Mouse (Mus musculus) heart, postnatal 0 days (tissue): ENCODE measurements around the gene Ppargc1a. TPM values are rescaled to one million over a fixed set of nuclear protein-coding genes. Genes with fewer than 3 reads are reported as not detected.
A peak's percentile ranks its signal among the peaks of the same experiment; 100 is the strongest.

Experiments
- ATAC-seq: fragments of 200-750 bp; cut with Nextera tagmentation; 2 replicates; pipeline ENCODE4 v1.8.0; 2017; ENCODE audit warnings: low read depth, moderate number of reproducible peaks, moderate library complexity; ENCODE audit not compliant: insufficient read depth
- DNase-seq: peaks from one replicate; pipeline ENCODE4 v3.0.0-alpha.2; 2016; ENCODE audit warnings: low spot score
- H3K27ac ChIP-seq: fragments of 300-500 bp; sonication (generic); 2 replicates; pipeline ENCODE4 v1.5.1; 2014; ENCODE audit warnings: low read depth, mild to moderate bottlenecking
- H3K27me3 ChIP-seq: fragments of 300-500 bp; sonication (generic); 2 replicates; pipeline ENCODE4 v1.6.1; 2014; ENCODE audit warnings: low read length, mixed read lengths; ENCODE audit not compliant: control insufficient read depth, insufficient read depth
- H3K36me3 ChIP-seq: fragments of 300-500 bp; sonication (generic); replicated peaks from 2 replicates; pipeline ENCODE4 v1.6.1; 2014; ENCODE audit warnings: low read length, mixed read lengths; ENCODE audit not compliant: control insufficient read depth, insufficient read depth
- H3K4me1 ChIP-seq: fragments of 300-500 bp; sonication (generic); 2 replicates; pipeline ENCODE4 v1.6.1; 2014; ENCODE audit warnings: antibody characterized with exemption; ENCODE audit not compliant: control insufficient read depth, insufficient read depth
- H3K4me2 ChIP-seq: fragments of 300-500 bp; sonication (generic); 2 replicates; pipeline ENCODE4 v1.6.1; 2014; ENCODE audit warnings: low read depth, mild to moderate bottlenecking, low read length, moderate library complexity
- H3K4me3 ChIP-seq: fragments of 300-500 bp; sonication (generic); 2 replicates; pipeline ENCODE4 v1.5.1; 2014; ENCODE audit warnings: low read depth, low read length
- H3K9ac ChIP-seq: fragments of 300-500 bp; sonication (generic); replicated peaks from 2 replicates; pipeline ENCODE4 v1.6.1; 2014; ENCODE audit warnings: low read depth, low read length, mixed read lengths
- H3K9me3 ChIP-seq: fragments of 300-500 bp; sonication (generic); replicated peaks from 2 replicates; pipeline ENCODE4 v1.6.1; 2016; ENCODE audit warnings: low read length; ENCODE audit not compliant: control insufficient read depth
- CTCF ChIP-seq: IDR thresholded peaks from 2 replicates; pipeline ENCODE4 v1.5.1; 2016; ENCODE audit warnings: antibody characterized with exemption, control low read depth, low read depth
- EP300 ChIP-seq: IDR thresholded peaks from 2 replicates; pipeline ENCODE4 v1.6.1; 2016; ENCODE audit warnings: antibody characterized with exemption, low read depth
- WGBS: fragments of 180-500 bp; shearing (Covaris S2); extraction: QIAGEN DNeasy Blood & Tissue Kit; methylation state at CpG from one replicate; pipeline ENCODE4 v1.1.7; 2014; 5-methylcytosine and 5-hydroxymethylcytosine counted together
- polyA plus RNA-seq: library from polyadenylated mRNA; unstranded; fragments of >200 nt; fragmentation: Nextera tagmentation; extraction: Ambion mirVana; gene quantifications from 2 replicates; pipeline ENCODE4 v1.2.1, GENCODE M21; 2015
- total RNA-seq: library from RNA; depleted of rRNA; stranded (reverse); fragments of >200 nt; gene quantifications from 2 replicates; pipeline ENCODE4 v1.2.3, GENCODE M21; 2014; ENCODE audit warnings: low replicate concordance

Gene Ppargc1a
- total and polyA plus RNA-seq, 2 experiments from 2014 or later: 50.8 to 61.4 TPM

DNA sequence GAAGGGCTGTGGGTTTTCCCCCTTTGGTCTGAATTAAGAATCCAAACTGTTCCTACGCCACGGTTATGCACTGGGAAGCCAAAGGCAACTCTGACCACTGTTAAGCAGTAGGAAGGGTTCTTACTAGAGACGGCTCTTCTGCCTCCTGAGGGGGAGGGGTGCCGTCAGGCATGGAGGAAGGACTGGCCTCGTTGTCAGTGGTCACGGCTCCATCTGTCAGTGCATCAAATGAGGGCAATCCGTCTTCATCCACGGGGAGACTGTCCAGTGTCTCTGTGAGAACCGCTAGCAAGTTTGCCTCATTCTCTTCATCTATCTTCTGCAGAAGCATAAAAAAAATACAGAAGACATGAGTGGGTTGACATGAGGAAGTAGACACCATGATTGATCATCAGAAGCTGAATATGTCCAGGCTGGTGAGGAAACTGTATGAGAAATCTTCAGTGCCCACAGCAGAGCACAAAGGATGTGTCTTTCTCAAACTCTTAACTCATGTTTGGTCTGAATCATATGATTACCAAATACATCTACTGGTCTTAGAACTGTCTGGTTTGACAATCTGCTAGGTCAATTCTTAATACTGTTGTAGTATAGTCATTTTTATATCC is 69.5 kb downstream of the Ppargc1a start:
- DNase-seq (no peak), ATAC-seq (no peak)
- TF ChIP-seq CTCF: no peak
- TF ChIP-seq EP300: no peak
- Histone ChIP-seq H3K4me3 (no peak overlapping the region), H3K36me3 (peaks cover 23% of the 10 kb centered on the region), H3K9me3 (no peaks in the 10 kb centered on the region), H3K27ac (no peak overlapping the region), H3K9ac (no peak overlapping the region), H3K4me1 (no peaks in the 10 kb centered on the region), H3K27me3 (no peaks in the 10 kb centered on the region), H3K4me2 (no peak overlapping the region)
- 50% methylated on average over 9 of the region's 9 CpGs for WGBS

DNA sequence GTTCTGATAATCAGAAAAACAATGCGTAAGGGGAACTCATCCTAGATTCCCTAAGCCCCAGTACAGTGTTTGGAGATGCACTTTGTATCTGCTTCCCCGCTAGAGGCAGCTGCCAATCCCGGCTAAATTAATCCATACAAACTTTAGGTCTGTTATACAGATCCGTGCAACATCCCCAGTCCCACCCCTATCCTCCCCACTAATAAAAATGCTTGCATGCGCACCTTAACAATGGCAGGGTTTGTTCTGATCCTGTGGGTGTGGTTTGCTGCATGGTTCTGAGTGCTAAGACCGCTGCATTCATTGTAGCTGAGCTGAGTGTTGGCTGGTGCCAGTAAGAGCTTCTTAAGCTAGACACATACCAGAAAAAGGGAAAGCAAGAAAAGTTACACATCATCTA is 72.1 kb downstream of the Ppargc1a start:
- Histone ChIP-seq H3K27me3 (no peaks in the 10 kb centered on the region), H3K4me2 (no peak overlapping the region), H3K4me1 (0 out of 2 replicates have a peak, but pooled peaks cover 7% of the 10 kb centered on the region), H3K27ac (no peak overlapping the region), H3K9ac (no peak overlapping the region), H3K4me3 (no peak overlapping the region), H3K9me3 (no peaks in the 10 kb centered on the region), H3K36me3 (peaks cover 30% of the 10 kb centered on the region)
- WGBS: 82% methylated on average over 6 of the region's 6 CpGs
- ATAC-seq (no peak), DNase-seq (no peak)
- TF ChIP-seq EP300 (no peak), CTCF (no peak)

DNA sequence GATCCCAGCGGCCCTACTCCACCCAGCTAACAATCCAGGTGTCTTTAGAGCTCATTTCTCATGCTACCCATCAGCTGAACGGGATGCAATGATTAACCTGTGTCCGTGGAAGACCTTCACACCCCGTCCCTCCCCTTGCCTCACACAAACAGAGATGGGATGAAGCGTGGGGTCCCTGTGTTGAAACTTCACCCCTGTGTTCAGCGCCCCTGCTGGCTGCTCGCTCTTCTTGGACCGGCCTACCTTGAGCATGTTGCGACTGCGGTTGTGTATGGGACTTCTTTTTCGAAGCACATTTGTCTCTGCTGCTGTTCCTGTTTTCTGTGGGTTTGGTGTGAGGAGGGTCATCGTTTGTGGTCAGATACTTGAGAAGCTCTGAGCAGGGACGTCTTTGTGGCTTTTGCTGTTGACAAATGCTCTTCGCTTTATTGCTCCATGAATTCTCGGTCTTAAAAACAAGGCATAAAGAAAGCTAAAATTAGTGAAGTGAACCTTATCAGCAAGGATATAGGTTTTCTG is 73.1 kb downstream of the Ppargc1a start:
- H3K9me3 ChIP-seq: no peaks in the 10 kb centered on the region
- ATAC-seq: no peak
- no peak for TF ChIP-seq EP300
- TF ChIP-seq CTCF: no peak
- 0 out of 2 replicates have a peak, but pooled peaks cover 7% of the 10 kb centered on the region for H3K4me1 ChIP-seq
- no peak overlapping the region for H3K27ac ChIP-seq
- 79% methylated on average over 15 of the region's 15 CpGs for WGBS
- H3K36me3 ChIP-seq: peaks cover 35% of the 10 kb centered on the region
- no peak for DNase-seq
- H3K4me3 ChIP-seq: no peak overlapping the region
- H3K27me3 ChIP-seq: no peaks in the 10 kb centered on the region
- H3K4me2 ChIP-seq: no peak overlapping the region
- no peak overlapping the region for H3K9ac ChIP-seq

DNA sequence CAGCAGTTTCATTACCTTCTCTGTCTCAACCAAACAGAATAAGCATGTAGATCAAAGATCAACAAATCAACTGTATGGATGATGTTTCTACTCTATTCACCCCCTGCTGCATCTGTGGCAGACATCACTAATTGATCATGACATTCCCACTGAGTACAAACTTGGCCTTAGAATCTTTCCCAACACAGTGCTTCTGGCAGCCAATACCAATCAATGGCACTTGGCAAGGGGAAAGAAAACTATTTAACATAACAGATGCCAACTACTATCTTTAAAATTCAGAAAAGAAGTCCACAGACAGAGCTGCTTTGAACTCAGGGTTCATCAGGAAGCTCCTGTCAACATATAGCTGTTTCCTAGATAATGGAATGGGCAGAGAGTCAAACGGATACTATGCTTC is 83.8 kb downstream of the Ppargc1a start:
- no peak overlapping the region for H3K9ac ChIP-seq
- H3K4me1 ChIP-seq: peaks cover 8% of the 10 kb centered on the region; the same call in 1 of the 2 replicates
- TF ChIP-seq EP300: no peak
- TF ChIP-seq CTCF: no peak
- WGBS: 27% methylated on average over 1 of the region's 1 CpGs
- no peak overlapping the region for H3K4me3 ChIP-seq
- ATAC-seq (no peak), DNase-seq (no peak)
- no peak overlapping the region for H3K4me2 ChIP-seq
- no peaks in the 10 kb centered on the region for H3K27me3 ChIP-seq
- no peak overlapping the region for H3K27ac ChIP-seq
- no peaks in the 10 kb centered on the region for H3K9me3 ChIP-seq
- H3K36me3 ChIP-seq: peaks cover 15% of the 10 kb centered on the region

DNA sequence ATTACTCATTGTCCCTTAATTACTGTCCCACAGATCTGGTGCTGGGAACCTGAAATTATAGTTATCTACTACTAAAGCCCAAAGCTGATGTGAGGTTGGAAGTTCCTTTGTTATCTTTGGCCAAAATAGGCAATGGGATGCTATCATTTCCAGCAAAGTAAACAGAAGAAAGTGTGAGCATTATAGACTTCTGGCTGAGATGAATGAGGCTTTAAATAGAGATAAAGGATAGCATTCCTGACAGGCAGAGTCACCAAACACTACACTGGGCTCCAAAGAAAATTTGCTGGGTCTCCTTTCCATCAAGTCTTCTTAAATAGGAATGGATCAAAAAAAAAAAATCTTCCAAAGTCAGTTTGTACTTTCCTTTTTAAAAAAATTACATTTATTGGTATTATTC is 87.7 kb downstream of the Ppargc1a start:
- ATAC-seq (no peak), DNase-seq (peak; percentile 9)
- peak overlapping the region; percentile 78 for H3K27ac ChIP-seq
- H3K9ac ChIP-seq: no peak overlapping the region
- H3K4me3 ChIP-seq: no peak overlapping the region
- TF ChIP-seq EP300 (no peak), CTCF (no peak)
- 0 out of 2 replicates have a peak, but pooled peaks cover 4% of the 10 kb centered on the region for H3K36me3 ChIP-seq
- no peaks in the 10 kb centered on the region for H3K9me3 ChIP-seq
- no peak overlapping the region for H3K4me2 ChIP-seq
- H3K27me3 ChIP-seq: no peaks in the 10 kb centered on the region
- H3K4me1 ChIP-seq: peaks cover 23% of the 10 kb centered on the region

DNA sequence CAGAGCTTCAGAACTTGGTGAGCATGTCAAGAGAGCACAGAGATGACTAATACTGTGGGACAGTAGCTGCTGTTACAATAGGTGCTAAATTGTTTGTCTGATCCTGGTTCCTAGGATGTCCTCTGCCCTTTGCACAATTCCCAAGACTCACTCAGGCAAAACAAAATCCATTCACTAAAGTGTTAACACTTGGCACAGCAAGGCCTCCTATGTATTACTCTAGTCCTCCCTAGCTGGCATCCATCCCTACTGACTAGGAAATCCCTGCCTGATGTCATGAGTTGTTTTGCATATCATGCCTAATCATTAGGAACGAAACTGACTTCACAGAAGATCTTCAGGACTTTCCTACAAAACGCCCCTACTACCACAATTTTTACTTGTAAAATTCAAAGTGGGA is 88.1 kb downstream of the Ppargc1a start:
- Histone ChIP-seq H3K9me3 (no peaks in the 10 kb centered on the region), H3K4me1 (peaks cover 23% of the 10 kb centered on the region), H3K36me3 (0 out of 2 replicates have a peak, but pooled peaks cover 4% of the 10 kb centered on the region), H3K4me3 (no peak overlapping the region), H3K9ac (no peak overlapping the region), H3K27me3 (no peaks in the 10 kb centered on the region), H3K27ac (peak overlapping the region; percentile 78), H3K4me2 (no peak overlapping the region)
- TF ChIP-seq CTCF (no peak), EP300 (no peak)
- DNase-seq (no peak), ATAC-seq (no peak)
- 21% methylated on average over 2 of the region's 2 CpGs for WGBS
